Comparison of ENCODE assay signal across 8 mouse cellular contexts in the genomic region with DNA sequence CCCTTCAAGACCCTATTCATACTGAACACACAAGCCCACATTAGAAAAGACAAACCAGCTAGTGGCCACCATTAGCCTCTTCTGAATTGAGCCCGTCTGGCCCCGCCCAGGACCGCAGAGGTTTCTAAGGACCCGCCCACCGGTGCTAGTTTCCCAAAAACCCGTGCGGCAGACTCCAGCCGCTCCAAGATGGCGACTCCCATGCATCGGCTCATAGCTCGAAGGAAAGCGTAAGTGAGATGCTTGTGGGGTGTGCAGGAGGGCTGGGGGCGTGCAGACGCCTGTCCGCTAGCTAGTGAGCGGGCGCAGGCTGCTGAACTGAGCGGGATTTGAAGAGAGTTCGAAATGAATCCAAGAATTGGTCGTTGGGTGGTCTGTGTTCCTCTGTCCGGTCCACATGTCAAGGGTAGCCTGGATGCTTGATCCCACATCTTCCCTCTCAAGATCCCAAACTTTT. TPM values are rescaled to one million over a fixed set of nuclear protein-coding genes. Genes with fewer than 3 reads are reported as not detected.
A peak's percentile ranks its signal among the peaks of the same experiment; 100 is the strongest.
DNase-seq lines count a peak whose midpoint lies in the region; ATAC-seq lines count a peak whose summit lies in the region.

A gene (plus strand): TSS at position 168 of the 457 bp plus-strand sequence.

- peak within 1 kb of the TSS; percentile 69 for H3K9ac ChIP-seq in intestine, embryonic 15.5 days

- H3K4me1 ChIP-seq in intestine, embryonic 15.5 days (replicated peaks) = peaks cover 8% of the 10 kb centered on the region; the same call in 1 of the 2 replicates

- WGBS in intestine, embryonic 15.5 days = under 1% methylated on average over 21 of the region's 21 CpGs

- H3K27ac ChIP-seq in intestine, embryonic 15.5 days = peak within 1 kb of the TSS; percentile 59; the same call in 1 of the 2 replicates

- H3K4me2 ChIP-seq in intestine, embryonic 15.5 days (replicated peaks) = peak within 1 kb of the TSS; percentile 53

- H3K9me3 ChIP-seq in intestine, embryonic 15.5 days = no peaks in the 10 kb centered on the region

- DNase-seq in adrenal gland, adult 2 months = peak; percentile 92
- DNase-seq in embryo, embryonic 11 days = peak; percentile 96
- DNase-seq in gastrocnemius, postnatal 36 days = peak; percentile 81 to 82
- DNase-seq in left cerebral cortex, postnatal 25 days (ENCODE audit: low spot score in 2 of 2) = peak; percentile 89 to 93
- peak; percentile 86 for DNase-seq in mesoderm, embryonic 11.5 days (ENCODE audit: low read depth, low spot score)
- peak; percentile 85 for DNase-seq in right cerebral cortex, postnatal 25 days
- DNase-seq in urinary bladder, postnatal 36 days (ENCODE audit: low spot score in 2 of 2) = peak; percentile 83 to 89

- no peaks in the 10 kb centered on the region for H3K27me3 ChIP-seq in intestine, embryonic 15.5 days (replicated peaks)

- ATAC-seq in intestine, embryonic 15.5 days = peak; percentile 97

- intact Hi-C loops in gastrocnemius, postnatal 36 days (cut with DNase I) = no loop called here
- intact Hi-C loops in left cerebral cortex, postnatal 25 days (cut with DNase I) = no loop called here

- peaks cover 2% of the 10 kb centered on the region; the same call in 1 of the 2 replicates for H3K36me3 ChIP-seq in intestine, embryonic 15.5 days

- H3K4me3 ChIP-seq in intestine, embryonic 15.5 days (replicated peaks) = peak within 1 kb of the TSS; percentile 64

RNA-seq across cellular contexts. Expression of the gene that starts here (rescaled TPM):
- 10 to 100 TPM in 1 of 2 experiments, 1 to 10 TPM in 1; 8.8 to 10.1 TPM for total RNA-seq in adrenal gland, adult 2 months (2021)
- 7.1 and 7.6 TPM in 2 replicates for polyA plus RNA-seq in adrenal gland, adult 2 months (2012; rRNA removed)
- total RNA-seq in gastrocnemius, postnatal 36 days (2021) = 1 to 10 TPM; 5.5 to 6.2 TPM
- 14.2 and 17.5 TPM in 2 replicates for polyA plus RNA-seq in intestine, embryonic 15.5 days (2015; fragmentation: Nextera tagmentation; extraction: Ambion mirVana)
- 10 to 100 TPM; 13.2 to 15.7 TPM for total RNA-seq in left cerebral cortex, postnatal 25 days (2021)

Comparison
In these comparisons a context has a peak if more than half of its experiments do, and no peak if none do; other contexts are left out.
1. Peak in every context shown above with its lines: DNase-seq, ATAC-seq, H3K4me3 ChIP-seq and H3K27ac ChIP-seq.